Mouse (Mus musculus) kidney, postnatal 4 days (tissue): ENCODE measurements around the gene Zfp790.

Experiments
- DNase-seq, 2 experiments: peaks; one replicate each; pipeline ENCODE4 v3.0.0; 2021; ENCODE audit warnings: mixed read lengths in 2 of 2

The Zfp790 gene

DNA sequence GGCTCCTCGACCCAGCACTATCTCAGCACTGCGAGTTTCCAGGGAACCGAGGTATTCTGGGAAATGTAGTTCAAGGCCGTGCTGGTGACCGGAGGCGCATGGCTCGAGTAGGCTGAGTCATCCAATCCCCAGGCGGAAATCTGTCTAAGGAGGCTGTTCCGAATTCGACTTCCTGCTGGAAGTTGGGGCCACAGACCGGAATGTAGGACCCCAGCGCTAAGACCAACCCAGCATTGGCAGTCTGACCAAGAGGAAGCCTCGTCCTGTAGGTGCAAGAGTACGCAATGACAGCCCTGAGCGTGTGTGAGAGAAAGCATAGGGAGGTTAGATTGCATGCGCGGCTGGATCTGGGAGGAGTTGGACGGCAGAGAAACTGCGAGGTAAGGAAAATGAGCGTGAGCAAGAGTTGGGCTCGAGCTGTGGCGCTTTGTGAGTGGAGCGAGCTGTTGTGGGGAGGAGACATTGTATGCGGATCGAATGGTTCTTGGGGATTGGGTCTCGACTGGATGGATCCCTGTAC, at the start of gene Zfp790:
Zfp790 (plus strand) TSS at position 205 of the 520 bp plus-strand sequence.
- DNase-seq = peak; percentile 82 to 91

DNA sequence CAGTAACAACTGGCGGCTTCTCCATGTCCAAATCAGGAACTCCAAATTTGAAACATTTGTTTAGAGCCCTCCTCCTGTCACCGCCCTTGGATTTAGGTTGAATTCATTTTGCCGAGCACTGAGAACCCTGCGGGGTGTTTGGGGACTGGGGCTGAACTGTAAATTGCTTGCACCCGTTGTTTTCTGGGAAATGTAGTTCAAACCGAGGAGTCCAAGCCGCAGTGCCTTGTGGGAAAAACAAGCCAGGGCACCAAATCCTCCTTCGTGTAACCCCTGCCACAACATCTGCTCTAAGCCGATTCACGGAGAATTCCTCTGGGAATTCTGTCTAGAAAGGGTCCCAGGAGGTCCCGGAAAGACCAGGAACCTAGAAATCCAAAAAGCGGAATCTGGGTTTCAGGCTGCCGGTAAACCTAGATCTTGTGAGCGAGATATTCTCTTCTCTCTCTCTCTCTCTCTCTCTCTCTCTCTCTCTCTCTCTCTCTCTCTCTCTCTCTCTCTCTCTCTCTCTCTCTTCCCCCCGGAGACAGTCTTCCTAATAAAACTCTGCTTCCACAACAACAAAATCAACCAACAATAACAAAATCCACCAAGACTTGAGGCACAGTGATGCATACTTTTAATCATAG, 48.7 kb upstream of the Zfp790 start:
- DNase-seq = peak; percentile 79 to 87

DNA sequence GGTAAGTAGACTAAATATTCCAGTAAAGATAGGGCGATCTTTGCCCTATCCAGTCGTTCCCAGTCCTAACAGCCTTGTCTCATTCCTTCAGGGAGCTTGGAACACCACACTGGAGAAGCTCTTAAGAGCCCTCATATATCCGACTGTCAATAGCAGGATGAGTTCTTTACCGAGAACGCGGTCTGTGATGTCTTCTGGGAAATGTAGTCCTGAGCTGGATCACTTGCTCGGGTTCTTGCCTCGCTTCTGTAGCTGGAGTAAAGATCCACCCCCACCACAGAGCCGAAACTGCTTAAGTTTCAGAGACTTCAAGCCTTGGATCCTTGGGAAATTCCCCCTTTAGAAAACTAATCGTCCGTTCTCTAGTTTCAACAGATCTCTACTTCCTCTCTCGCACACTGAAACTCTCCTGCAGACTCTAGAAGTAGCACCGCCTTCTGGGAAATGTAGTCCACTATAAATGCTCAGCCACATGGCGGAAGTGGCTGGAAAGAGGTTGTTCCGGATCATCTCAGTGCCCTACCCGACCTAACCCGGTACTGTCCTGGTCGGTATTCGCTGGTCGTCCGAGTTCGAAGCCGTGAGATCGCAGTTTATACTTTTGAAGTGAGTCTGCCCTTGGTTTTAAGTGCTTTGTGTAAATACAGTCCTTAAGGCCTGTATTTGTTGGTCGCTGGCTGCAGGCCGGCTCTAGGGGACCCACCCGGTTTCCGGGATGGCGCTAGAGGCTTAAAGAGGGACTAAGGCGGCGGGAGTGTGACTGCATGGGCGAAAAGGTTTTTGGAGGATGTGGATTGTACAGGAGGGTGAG, 47.6 kb upstream of the Zfp790 start, which contains the start of gene Zfp84:
Zfp84 (plus strand) TSS at position 463 of the 811 bp plus-strand sequence.
- DNase-seq = peak; percentile 79 to 88

- no peak for DNase-seq
These were observed 46.9 kb upstream of the Zfp790 start for GRCm38 (mm10) chr7:29768980-29769379.

DNA sequence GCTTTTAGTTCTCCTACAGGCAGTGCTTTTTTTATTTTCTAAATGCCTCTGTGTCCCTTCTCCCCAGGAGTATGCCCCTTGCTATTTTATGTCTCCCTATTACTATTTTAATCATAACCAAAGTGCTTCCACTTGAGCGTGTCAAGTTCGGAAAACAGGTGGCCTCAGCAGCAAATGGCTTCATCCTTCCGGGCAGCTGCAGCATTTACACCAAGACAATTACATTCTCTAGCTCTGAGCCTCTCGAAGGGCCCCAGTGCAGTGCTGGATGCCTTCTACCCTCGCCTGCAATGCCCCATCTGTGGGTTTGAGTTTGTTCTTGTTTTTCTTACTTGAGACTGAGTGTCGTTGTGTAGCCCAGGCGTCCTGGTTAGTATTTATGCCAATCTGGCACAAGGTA, 42.4 kb upstream of the Zfp790 start:
- no peak for DNase-seq

DNA sequence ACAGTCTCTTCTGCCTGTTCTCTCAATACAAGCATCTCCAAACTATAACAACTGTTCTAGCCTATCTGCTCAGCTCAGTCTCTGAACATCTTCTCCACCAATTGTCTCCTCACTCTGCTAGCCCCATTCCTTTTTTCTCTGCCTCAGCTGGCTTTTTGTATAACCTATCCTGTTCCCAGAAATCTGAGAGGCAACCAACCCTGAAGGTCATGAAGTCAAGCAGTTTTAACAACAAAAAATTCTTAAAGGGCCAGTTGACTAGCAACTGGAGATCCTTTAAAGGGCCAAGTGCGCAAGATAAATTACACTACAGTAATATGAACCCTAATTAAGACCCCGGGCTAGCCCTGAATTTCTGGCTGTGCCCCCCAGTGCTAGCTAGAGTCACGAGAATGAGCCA, 41.5 kb upstream of the Zfp790 start:
- DNase-seq = no peak

DNA sequence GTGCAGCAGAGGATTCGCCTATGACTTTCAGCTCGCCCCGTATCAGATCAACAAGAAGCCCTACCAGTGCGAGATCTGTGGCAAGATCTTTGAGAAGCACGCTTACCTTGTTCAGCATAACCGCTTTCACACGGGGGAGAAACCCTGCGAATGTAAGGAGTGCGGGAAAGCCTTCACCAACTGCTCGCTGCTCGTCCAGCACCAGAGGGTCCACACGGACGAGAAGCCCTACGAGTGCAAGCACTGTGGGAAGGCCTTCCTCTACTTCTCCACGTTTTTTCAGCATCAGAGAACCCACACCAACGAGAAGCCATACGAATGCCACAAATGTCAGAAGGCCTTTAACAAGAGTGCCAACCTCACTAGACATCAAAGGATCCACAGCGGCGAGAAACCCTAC, 39.3 kb upstream of the Zfp790 start:
- no peak for DNase-seq

- no peak for DNase-seq
These were observed 38.5 kb upstream of the Zfp790 start for GRCm38 (mm10) chr7:29777372-29777771.

- peak; percentile 87 to 93 for DNase-seq
These were observed 31.9 kb upstream of the Zfp790 start, which contains the start of gene Zfp30 for GRCm38 (mm10) chr7:29783871-29784551. TSS of gene Zfp30 (plus strand) at chr7:29783998.

- DNase-seq = no peak
These were observed 30.9 kb upstream of the Zfp790 start for GRCm38 (mm10) chr7:29785023-29785422.

GRCm38 (mm10) chr7:29785888-29786287, 30.0 kb upstream of the Zfp790 start:
- peak in 1 of 2 experiments; percentile 17 for DNase-seq

DNA sequence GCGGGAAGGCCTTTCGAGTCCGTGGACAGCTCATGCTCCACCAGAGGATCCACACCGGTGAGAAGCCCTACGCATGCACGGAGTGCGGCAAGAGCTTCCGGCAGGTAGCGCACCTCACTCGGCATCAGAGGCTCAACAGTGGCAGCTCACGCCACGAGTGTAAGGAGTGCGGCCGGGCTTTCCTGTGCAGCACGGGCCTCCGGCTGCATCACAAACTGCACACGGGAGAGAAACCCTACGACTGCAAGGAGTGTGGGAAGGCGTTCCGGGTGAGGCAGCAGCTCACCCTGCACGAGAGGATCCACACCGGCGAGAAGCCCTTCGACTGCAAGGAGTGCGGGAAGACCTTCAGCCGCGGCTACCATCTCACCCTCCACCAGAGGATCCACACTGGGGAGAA, 23.0 kb upstream of the Zfp790 start:
- DNase-seq = no peak

DNA sequence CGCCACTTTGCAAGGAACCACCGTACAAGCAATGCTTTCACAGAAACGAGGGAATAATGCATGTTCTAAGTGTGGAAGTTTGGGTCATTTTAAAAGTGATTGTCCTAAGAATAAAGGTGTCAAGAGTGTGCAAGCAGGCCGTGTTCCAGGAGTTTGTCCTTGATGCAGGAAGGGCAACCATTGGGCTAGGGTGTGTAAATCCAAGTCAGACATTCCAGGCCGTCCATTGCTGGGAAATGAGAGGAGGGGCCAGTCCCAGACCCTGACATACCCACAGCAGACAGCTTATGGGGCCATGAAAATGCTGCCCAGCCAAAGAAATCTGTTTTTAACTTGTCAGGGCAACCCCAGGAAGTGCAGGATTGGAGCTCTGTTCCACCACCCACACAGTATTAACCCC, 8.9 kb upstream of the Zfp790 start:
- no peak for DNase-seq

GRCm38 (mm10) chr7:29812244-29812643, 3.7 kb upstream of the Zfp790 start:
- DNase-seq = no peak

DNA sequence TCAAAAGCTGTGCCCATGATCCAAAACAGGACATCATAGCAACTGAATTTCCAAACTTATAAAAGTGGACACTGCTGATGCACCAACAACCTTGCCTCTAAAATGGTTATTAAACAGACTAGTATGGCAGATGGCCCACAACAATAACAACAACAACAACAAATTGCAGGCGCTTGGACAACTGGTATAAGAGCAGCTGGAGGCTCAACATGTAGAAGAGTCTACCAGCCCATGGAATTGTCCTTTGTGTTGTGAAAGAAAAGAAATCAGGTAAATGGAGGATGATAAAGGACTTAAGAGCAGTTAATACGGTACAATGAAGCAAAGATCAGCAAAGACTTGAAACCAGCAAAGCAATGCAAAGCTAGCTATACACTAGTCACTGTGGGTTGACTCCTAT, 1.5 kb upstream of the Zfp790 start:
- DNase-seq = no peak

DNA sequence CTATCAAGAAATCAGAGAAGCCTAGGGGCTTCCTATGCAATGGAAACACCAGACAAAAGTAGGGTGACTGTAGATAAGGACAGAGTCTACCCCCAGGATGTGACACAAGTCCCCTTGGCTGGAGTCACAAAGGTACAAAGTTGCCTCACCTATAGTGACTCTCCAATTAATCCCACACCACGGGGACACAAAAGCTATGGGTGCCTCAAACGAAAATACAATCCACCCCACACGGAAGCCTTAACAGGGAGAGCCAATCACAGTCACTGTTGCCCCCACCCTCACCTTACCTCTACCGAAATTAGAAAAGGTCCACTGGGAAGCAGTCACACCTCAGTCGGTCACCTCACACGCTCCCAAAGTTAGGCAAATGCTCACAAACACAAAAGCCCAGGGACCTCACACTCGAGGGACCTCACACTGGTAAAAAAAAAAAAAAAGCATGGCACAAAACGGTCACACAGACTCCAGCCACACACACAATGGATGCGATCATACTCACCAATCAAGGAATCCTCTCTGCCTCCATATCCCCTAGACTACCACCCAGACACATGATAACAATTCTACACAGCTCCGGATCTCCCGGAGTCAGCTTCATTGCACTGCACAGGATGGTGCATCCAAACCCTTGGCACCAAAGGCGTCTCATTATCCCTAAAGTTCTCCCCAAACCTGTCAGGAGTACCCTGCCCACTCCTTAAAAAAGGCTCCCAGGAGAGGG, 691 bp upstream of the Zfp790 start:
- DNase-seq = no peak

DNA sequence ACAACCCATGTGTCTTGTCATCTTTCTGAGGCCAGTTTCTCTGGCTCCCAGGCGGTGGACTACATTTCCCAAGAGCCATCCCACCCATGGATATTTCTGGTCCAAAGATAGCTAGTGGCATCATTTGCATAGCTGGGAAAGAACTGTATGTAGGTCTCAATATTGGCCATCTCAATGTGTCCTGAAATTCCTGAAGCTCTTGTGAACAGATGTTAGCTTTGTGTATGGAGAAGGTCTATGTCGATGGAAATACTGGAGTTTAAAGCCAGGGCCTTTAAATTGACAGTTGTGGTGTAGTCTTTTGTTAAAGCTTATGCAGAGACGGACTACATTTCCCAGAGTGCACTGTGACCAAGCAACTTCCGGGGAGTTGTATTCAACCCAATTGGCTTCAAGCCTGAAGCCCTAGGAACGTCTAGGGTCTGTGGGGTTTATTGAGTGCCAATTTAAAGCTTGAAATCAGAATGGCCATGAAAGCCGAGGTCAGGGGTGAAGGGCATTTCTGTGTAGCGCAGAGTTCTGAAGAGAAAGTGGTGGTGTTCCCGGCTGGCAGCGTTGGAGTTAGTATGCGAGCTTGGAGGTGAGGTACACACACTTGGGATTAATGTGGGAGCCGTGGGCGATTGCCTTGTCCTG, 2.8 kb downstream of the Zfp790 start:
- DNase-seq = peak; percentile 77 to 80

GRCm38 (mm10) chr7:29828001-29828400, 12.1 kb downstream of the Zfp790 start:
- DNase-seq = no peak

GRCm38 (mm10) chr7:29829804-29830203, 13.9 kb downstream of the Zfp790 start:
- DNase-seq = peak; percentile 22 to 33

DNA sequence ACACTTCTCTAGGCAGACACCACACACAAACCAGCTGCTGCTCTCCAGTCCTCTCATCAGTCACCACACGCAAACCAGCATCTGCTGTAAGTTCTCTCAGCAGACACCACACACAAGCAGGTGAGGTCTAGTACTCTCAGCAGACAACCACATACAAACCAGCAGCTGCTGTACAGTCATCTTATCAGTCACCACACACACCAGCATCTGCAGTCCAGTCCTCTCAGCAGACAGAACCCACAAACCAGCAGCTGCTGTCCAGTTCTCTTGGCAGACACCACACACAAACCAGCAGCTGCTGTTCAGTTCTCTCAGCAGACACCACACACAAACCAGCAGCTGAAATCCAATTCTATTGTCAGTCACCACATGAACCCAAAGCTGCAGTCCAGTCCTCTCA, 20.9 kb downstream of the Zfp790 start:
- DNase-seq = no peak

GRCm38 (mm10) chr7:29839256-29839655, 23.3 kb downstream of the Zfp790 start:
- DNase-seq = no peak

DNA sequence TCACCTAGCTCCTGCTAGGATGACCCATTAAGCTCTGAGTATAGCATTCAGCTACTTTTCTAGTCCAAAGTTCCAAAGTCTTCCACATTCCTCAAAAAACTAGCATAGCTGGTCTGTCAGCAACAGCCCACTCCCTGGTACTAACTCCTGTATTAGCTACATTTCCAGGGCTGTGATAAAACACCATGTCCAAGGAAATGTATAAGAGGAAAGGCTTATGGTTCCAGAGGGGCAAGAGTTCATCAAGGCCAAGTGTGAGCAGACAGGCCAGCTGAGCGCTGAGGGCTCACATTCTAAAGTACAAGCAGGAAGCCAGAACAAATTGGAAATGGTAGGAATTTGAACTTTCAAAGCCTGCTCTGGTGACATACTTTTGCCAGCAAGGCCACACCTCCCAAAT, 26.2 kb downstream of the Zfp790 start:
- DNase-seq = no peak
